Mouse (Mus musculus) retina, adult 2 months (tissue): Measurements from ENCODE around the gene Clstn2.

Experiments
- DNase-seq: peaks from one replicate; pipeline ENCODE4 v3.0.0-alpha.2; 2012; ENCODE audit warnings: low read depth, low spot score

Gene Clstn2

GRCm38 (mm10) chr9:97953746-97954359 lies 79.1 kb downstream of the Clstn2 start:
- DNase-seq, result no peak

DNA sequence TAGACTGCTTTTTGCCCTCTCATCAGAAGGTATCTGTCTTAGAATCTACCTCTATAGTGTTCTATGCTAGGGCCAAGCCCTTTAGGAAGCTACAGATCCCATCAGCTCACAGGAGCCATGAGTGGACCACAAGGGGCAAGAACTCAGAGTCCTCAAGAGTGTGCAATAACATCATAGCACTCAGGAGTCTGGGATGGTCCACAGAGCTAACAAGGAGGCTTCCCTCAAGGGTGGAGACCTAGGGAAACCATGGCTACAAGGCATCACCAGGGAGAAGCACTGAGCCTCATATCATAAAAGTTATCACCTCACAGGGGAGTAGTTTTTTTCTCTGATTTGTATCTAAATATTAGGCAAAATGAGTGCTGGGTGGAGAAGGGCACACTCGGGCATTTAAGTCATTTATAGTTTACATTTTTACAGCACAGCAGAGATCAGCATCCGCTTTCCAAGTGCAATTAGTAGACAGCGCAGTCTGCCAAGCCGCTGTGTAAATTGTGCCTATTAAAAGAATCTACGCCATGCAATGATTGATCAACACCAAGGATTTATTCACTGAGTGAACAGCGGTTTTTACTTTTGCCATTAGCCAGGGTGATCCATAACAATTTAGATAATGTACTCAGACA lies 82.5 kb downstream of the Clstn2 start:
- no peak for DNase-seq

- DNase-seq, result no peak
Measured at GRCm38 (mm10) chr9:97919326-97919725, 113.7 kb downstream of the Clstn2 start.

DNA sequence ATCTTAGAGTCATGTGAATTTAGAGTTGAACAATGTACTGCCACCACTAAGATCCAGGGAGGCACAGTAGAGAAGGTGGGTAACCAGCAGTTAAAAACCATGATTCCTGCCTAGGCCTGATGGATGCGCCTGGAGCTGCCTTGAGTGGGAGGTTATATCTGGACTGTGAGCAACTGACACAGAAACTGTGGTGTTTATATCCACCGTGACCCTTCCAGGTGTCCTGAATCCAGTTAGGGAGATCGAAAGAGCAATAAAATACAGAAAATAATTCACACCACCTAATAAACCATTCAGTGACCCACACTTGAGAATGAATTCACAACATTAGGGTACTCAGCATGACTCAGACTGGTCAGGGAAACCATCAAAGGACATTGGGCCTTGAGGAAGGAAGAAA lies 141.6 kb downstream of the Clstn2 start:
- no peak for DNase-seq

GRCm38 (mm10) chr9:97883336-97883735 lies 149.6 kb downstream of the Clstn2 start:
- no peak for DNase-seq

GRCm38 (mm10) chr9:97867013-97867700 lies 165.8 kb downstream of the Clstn2 start:
- no peak for DNase-seq

- DNase-seq, result no peak
Measured at GRCm38 (mm10) chr9:97852859-97853258, 180.1 kb downstream of the Clstn2 start.

GRCm38 (mm10) chr9:97847873-97848838 lies 184.8 kb downstream of the Clstn2 start:
- DNase-seq, result no peak

GRCm38 (mm10) chr9:97842054-97842453 lies 190.9 kb downstream of the Clstn2 start:
- DNase-seq, result no peak

GRCm38 (mm10) chr9:97831216-97831615 lies 201.8 kb downstream of the Clstn2 start:
- DNase-seq, result no peak

DNA sequence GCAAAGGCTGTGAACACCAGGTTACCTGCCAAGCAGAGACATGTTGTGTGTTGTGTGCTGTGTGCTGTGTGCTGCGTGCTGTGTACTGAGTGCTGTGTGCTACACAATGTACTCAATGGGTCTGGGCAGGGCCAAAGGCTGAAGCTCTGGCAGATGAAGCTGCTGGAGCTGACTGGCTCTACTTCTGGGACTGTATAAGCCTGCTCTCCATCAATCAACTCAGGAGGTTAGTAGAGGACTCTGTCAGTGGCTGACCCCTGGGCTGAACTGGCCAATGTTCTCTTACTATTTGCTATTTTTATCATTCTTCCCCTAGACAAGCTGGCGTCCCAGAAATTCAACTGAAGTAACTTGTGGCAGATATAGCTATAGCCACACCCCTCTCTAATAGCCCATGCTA lies 203.1 kb downstream of the Clstn2 start:
- no peak for DNase-seq

DNA sequence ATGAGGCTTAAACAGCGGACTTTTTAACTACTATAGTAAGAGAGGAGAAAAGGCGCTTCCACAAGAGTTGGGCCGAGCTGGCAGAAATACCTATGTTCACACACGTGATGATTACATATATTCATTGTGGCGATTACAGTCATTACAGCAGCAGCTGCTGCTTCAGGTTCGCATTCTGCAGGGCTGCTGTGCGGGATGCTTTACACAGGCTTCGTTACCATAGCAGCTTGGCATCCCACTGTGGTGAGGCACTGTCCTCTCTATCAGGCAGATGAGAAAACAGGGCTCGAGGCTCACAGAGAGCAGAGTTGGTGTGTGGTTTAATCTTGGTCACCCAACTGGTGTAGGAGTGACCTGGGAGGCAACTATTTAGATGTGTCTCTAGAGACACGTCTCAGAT lies 205.3 kb downstream of the Clstn2 start:
- no peak for DNase-seq

DNA sequence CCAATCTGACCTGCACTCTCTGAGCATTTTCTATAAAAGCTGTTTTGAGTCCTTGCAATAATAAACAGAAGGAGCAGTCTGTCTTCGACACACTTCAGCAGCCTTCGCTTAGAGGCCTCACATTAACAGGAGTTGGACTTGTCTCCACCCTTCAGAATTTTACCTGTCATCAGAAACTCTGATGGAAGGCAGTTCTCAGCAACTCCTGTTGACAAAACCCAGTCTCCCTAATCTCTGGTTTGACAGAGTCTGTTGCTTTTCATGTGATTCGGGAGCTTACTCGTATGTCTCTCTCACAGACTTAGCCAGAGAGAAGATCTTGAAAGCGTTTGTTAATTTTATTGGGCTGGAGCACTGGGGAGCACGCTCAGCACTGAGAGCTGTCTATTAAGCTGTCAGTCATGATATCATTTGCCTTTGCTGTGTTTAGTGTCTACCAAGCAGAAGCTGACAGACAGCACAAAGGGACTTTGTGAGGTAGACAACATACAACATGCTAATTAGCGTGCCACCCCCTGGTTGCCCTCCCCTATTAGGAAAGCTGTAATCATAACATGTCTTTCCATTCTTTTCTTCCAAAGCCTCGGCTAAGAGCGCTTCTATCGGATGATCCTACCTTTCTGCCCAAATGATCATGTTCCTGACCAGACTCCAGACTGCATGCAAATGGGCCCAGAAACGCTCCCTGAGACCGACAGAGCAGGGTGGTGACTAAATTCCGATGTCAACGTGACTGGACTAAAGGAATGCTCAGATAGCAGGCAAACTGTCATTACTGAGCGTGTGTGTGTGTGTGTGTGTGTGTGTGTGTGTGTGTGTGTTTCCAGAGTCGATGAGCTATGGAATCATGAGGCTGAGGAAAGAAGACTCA lies 206.7 kb downstream of the Clstn2 start:
- DNase-seq, result no peak

DNA sequence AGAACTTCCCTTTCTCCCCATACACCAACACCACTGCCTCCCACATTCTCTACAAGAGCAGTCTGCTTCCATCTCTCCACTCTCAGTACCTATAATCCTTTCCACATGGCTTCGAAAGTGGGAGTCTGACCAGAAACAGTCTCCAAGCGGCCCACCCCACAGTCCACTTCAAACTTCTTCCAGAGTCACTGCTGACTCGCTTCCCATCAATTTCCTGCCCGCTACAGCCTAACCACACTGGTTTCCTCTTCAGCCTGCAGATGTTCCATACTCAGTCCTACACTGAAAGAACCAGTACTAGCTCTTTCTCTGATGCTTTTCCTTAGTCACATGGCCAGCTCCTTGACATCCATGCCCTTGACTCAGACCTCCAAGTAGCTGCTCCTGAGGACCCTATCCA lies 215.9 kb downstream of the Clstn2 start:
- no peak for DNase-seq

DNA sequence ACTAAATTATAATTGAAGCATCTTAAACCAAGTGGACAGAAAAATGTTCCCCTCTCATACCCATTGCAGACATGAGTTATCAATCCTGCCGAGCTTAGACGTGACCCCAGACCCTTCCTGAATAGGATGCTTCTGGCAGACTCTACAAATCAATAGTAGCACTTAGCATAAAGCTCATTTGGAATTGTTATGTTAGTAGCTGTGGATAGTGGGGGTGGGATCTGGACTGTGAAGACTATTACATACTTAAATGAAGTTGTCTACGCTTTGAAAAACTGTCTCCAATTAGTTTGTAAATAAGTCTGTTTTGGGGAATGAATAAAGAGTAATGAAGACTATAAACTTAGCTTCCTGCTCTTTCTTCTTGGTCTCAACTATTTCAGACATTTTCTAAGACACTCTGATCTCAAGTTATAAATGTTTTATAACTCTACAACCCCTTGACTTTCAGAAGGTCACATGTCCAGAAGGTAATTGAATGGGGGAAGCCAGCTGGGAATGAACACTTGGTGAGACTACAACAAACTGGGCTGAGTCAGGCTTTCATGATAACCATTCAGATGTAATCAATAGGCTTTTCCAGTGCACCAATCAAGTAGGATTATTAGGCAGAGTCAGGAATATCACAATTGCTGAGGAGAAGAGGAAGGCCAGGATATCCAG lies 216.7 kb downstream of the Clstn2 start:
- no peak for DNase-seq

GRCm38 (mm10) chr9:97813157-97813556 lies 219.8 kb downstream of the Clstn2 start:
- no peak for DNase-seq

DNA sequence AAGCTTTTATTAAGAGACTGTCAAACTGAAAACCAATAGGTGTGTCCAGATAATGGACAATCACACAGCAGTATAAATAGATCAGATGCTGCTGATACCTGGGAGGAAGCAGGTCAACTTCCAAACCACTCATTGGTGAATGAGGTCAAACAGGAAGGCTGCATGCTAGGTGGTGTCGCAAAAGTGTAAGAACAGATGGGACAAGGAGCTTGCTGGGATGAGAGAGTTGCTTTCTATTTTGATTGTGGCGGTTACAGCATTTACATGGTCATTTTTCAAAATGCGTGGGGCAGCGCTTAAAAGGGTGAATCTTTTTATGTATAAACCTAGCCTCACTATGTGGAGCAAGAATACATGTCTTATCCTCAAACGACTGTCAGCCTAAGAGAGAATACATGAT lies 225.9 kb downstream of the Clstn2 start:
- DNase-seq, result no peak

- no peak for DNase-seq
Measured at GRCm38 (mm10) chr9:97793661-97794060, 239.3 kb downstream of the Clstn2 start.

DNA sequence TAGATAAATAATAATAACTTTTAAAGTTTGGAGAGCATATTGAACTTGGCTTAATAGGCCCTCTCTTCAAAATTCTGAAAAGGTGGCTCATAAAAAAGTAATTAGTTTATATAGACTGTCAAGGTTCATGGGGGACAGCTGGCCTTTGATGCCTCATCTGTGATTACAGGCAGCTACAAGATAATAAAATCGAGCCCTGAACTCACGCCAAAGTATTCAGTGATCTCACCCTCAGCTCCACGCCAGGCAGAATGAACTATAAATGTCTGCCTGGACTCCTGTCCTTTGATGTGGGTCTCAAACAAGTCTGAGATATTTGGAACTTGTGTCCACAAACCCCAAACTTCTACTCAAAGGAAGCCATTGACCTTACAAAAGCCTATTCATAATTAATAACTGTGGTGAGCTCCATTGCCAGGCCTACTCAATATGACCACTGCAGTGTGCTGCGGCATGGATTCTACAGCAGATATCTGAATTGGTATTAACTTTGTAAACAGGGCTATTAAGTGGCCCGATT lies 244.8 kb downstream of the Clstn2 start:
- no peak for DNase-seq

- no peak for DNase-seq
Measured at GRCm38 (mm10) chr9:97780032-97780616, 252.9 kb downstream of the Clstn2 start.
